Mouse (Mus musculus): Measurements from ENCODE around the gene Gm15127. TPM values are rescaled to one million over a fixed set of nuclear protein-coding genes. Genes with fewer than 3 reads are reported as not detected.
"Not testable (repeated sequence)": the region's sequence is repeated elsewhere in the genome, so short reads cannot be mapped to it uniquely, and the experiment has no call there.

Gm15127 gene
- total RNA-seq (2021): not detected
- long read RNA-seq, experiment 1: 0 reads
- long read RNA-seq, experiment 2: 0 reads

DNA sequence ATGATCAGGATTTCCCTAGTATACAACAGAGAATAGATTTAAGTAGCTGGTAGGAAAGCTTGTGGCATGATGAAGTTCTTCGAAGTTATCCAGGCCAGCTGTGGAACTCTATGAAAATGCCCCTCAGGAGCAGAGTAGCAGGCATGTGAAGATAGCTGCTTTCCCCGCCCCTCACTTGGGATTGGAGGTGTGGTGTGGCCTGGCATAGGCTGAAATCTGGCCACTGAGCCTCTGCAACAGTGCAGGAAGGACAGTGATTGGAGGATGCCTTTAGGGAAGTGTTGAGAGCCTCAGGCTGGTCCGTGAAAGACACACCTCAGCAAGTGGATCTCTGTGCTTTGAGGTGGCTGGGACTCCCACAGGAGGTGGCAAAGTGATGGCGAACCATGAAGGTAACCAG, at the start of gene Gm15127:
Gene Gm15127 (plus strand): TSS at position 301 of the 400 bp plus-strand sequence.
- DNase-seq: not testable (repeated sequence)

DNA sequence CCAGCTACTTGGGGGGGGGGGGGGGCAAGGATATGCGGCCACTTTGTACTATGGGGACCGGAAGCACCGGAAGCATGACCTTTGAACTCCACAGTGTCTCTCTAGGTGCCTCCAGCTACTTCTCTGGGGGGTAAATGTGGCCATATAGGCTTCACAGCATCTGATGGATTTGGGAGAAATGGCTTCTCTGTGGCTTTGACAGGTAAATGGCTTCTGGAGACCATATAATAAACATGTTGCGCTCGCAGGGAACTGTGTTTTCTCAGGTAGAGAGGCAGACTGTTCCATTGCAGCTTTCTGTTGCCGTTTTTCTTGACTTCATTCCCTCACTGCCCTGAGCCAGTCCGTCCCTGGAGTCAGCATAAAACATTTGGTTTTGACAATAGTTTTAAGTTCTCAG, 48.3 kb upstream of the Gm15127 start, which contains the start of gene Gm8334:
Gene Gm8334 (minus strand): TSS at position 101 of the 400 bp plus-strand sequence.
- DNase-seq: not testable (repeated sequence)

DNA sequence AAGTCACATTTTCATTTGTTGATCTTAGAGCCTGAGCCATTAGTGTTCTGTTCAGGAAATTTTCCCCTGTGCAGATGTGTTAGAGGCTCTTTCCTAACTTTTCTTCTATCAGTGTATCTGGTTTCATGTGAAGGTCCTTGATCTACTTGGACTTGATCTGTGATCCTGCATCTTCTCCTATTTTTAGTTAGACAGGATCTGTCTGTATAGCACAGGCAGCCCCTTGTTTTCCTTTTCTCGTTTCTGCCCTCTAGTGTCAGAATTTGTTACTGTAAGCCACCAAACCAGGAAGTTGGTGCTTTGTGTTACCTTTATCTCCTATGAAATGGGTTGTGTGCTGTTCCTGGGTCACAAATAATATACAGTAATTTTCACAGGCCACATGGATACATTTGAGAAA, 12.9 kb downstream of the Gm15127 start:
- DNase-seq: not testable (repeated sequence)

Other genes starting within 250 kb of the Gm15127 start
- gene Gm15114, start 174.6 kb upstream of the Gm15127 start, total RNA-seq (2021): not detected
- gene Gm8334, start 48.4 kb upstream of the Gm15127 start, total RNA-seq (2021): not detected
- not detected for gene Luzp4, start 194.0 kb downstream of the Gm15127 start, total RNA-seq (2021)